Mouse (Mus musculus) lung, postnatal 10 days (tissue): ENCODE measurements around the gene Neurog2.

Experiments
- DNase-seq: peaks from one replicate; pipeline ENCODE4 v3.0.0; 2021

The Neurog2 gene

GRCm38 (mm10) chr3:127646156-127646825 lies 13.4 kb downstream of the Neurog2 start:
- no peak for DNase-seq

GRCm38 (mm10) chr3:127651742-127652653 lies 19.1 kb downstream of the Neurog2 start:
- no peak for DNase-seq

GRCm38 (mm10) chr3:127660712-127661111 lies 27.8 kb downstream of the Neurog2 start:
- no peak for DNase-seq

- no peak for DNase-seq
Measured at GRCm38 (mm10) chr3:127661646-127662531, 29.0 kb downstream of the Neurog2 start.

GRCm38 (mm10) chr3:127679703-127680102 lies 46.8 kb downstream of the Neurog2 start:
- DNase-seq = no peak
